Mouse (Mus musculus) bone marrow macrophage, adult 2 months (primary cell): ENCODE results near the gene Elp6.

ENCODE experiments used
- CTCF ChIP-seq: IDR thresholded peaks from 2 replicates; pipeline ENCODE4 v1.5.1; 2012; ENCODE audit warnings: low read depth, mild to moderate bottlenecking, low read length, moderate library complexity
- POLR2A ChIP-seq: IDR thresholded peaks from 2 replicates; pipeline ENCODE4 v1.6.1; 2012; ENCODE audit warnings: mild to moderate bottlenecking, low read depth, low read length, borderline replicate concordance

DNA sequence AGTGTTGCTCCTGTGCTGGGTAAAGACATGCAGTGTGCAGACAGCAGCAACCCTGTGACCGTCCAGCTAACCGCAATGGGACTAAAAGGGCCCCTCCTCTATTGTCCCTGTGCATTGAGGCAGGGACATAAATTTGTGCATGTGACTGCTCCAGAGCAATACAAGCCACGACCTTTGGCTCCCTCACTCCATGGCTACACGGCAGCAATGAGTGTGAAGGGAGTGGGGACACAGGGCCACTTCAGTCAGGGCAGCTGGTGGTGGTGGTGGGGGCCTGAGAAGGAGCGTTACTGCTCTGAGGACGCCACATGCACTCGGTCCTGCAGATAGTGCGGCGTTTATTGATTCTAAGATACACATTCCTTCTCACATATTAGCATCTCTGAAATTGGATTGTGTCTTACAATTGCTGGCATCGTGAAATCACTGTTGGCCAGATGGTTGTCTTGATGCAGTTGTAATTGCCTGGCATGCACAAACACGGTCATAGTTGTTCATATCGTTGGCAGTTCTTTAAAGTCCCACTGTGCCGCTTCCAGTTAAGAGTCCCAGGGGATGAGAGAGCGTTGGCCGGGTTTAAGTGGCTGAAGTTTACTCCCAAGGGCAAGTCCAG lies 49.5 kb upstream of the Elp6 start:
- no peak for TF ChIP-seq POLR2A
- TF ChIP-seq CTCF: no peak
